Mouse (Mus musculus): ENCODE measurements around the gene Dcst2. TPM values are rescaled to one million over a fixed set of nuclear protein-coding genes. Genes with fewer than 3 reads are reported as not detected.

The Dcst2 gene
- polyA plus RNA-seq, 1 experiment from 2014 or later = not detected

DNA sequence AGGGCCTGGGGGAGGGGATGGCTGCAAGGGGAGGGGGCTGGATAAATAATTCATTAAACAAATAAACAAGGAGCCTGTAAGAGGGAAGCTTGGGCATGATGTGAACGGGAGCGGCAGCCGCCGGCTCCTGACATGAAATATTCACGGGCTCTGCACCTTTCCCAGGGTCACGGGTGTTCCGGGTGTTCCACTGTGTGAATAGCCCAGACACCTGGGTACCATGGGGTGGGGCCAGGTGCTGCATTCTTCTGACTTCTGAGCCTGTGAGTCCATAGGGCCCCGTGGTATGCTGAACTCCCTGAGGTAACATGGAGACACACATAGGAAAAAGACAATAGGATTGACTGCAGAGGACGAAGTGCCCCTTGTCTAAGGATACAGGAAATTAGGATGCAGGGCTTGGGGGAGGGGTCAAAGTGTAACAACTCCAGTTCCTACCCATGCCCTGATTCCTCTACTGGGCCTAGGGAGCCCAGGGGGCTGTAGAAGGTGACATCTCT is 34.4 kb upstream of the Dcst2 start:
- Histone ChIP-seq H3K9ac (ENCODE audit: low read depth, low read length) (no peak overlapping the region), H3K4me2 (ENCODE audit: low read depth, low read length) (no peak overlapping the region)
- WGBS = 49% methylated on average over 9 of the region's 9 CpGs

GRCm38 (mm10) chr3:89328623-89329022 is 33.2 kb upstream of the Dcst2 start:
- DNase-seq (ENCODE audit: low spot score) = peak; percentile 78
- 25% methylated on average over 4 of the region's 4 CpGs for WGBS

More for the DNA sequence above, 34.4 kb upstream of the Dcst2 start:
- Histone ChIP-seq H3K4me3 (ENCODE audit: low read depth, low read length) (no peak overlapping the region), H3K27ac (replicated peaks; ENCODE audit: low read depth, low read length) (no peak overlapping the region), H3K9me3 (ENCODE audit: control insufficient read depth, low read length) (no peaks in the 10 kb centered on the region), H3K4me1 (ENCODE audit: control insufficient read depth, insufficient read depth, low read length) (peaks cover 4% of the 10 kb centered on the region; the same call in 1 of the 2 replicates), H3K27me3 (replicated peaks; ENCODE audit: control insufficient read depth, insufficient read depth, low read length) (no peaks in the 10 kb centered on the region), H3K36me3 (ENCODE audit: control insufficient read depth, insufficient read depth, low read length) (peaks cover 2% of the 10 kb centered on the region; the same call in 1 of the 2 replicates)
- ATAC-seq (ENCODE audit: low read depth) = no peak
- DNase-seq (ENCODE audit: low spot score) = no peak

DNA sequence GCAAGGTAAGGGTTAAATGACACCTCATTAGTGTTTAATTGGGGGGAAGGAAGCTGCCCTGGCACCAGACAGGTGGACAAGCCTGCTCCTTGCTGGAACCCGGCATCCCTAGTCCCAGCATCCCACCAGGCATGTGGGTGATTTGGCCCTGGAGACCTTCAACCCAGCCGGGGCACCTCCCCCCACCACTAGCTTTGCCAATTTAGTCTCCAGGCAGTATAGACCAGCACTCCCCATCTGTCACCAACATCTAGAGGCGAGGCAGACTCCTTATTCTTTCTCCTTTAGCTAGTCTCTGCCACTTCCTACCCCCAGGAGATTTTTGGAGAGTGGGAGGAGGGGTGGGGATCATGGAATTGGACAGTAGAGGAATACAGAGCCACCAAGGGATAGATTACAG is 31.4 kb upstream of the Dcst2 start:
- Histone ChIP-seq H3K27ac (replicated peaks; ENCODE audit: low read depth, low read length) (no peak overlapping the region), H3K9me3 (ENCODE audit: control insufficient read depth, low read length) (no peaks in the 10 kb centered on the region), H3K36me3 (ENCODE audit: control insufficient read depth, insufficient read depth, low read length) (peaks cover 31% of the 10 kb centered on the region), H3K4me1 (ENCODE audit: control insufficient read depth, insufficient read depth, low read length) (0 out of 2 replicates have a peak, but pooled peaks cover 3% of the 10 kb centered on the region), H3K4me2 (ENCODE audit: low read depth, low read length) (no peak overlapping the region), H3K9ac (ENCODE audit: low read depth, low read length) (no peak overlapping the region), H3K27me3 (replicated peaks; ENCODE audit: control insufficient read depth, insufficient read depth, low read length) (no peaks in the 10 kb centered on the region), H3K4me3 (ENCODE audit: low read depth, low read length) (no peak overlapping the region)
- 48% methylated on average over 3 of the region's 3 CpGs for WGBS
- no peak for ATAC-seq (ENCODE audit: low read depth)
- DNase-seq (ENCODE audit: low spot score) = no peak

More at GRCm38 (mm10) chr3:89328623-89329022, 33.2 kb upstream of the Dcst2 start:
- Histone ChIP-seq H3K27me3 (replicated peaks; ENCODE audit: control insufficient read depth, insufficient read depth, low read length) (no peaks in the 10 kb centered on the region), H3K4me1 (ENCODE audit: control insufficient read depth, insufficient read depth, low read length) (0 out of 2 replicates have a peak, but pooled peaks cover 3% of the 10 kb centered on the region), H3K9ac (ENCODE audit: low read depth, low read length) (no peak overlapping the region), H3K36me3 (ENCODE audit: control insufficient read depth, insufficient read depth, low read length) (peaks cover 14% of the 10 kb centered on the region), H3K4me2 (ENCODE audit: low read depth, low read length) (0 out of 2 replicates have a peak overlapping the region, but pooled peaks have one; percentile 18), H3K9me3 (ENCODE audit: control insufficient read depth, low read length) (no peaks in the 10 kb centered on the region), H3K4me3 (ENCODE audit: low read depth, low read length) (no peak overlapping the region), H3K27ac (replicated peaks; ENCODE audit: low read depth, low read length) (no peak overlapping the region)
- ATAC-seq (ENCODE audit: low read depth) = peak; percentile 47; the same call in 1 of the 2 replicates

DNA sequence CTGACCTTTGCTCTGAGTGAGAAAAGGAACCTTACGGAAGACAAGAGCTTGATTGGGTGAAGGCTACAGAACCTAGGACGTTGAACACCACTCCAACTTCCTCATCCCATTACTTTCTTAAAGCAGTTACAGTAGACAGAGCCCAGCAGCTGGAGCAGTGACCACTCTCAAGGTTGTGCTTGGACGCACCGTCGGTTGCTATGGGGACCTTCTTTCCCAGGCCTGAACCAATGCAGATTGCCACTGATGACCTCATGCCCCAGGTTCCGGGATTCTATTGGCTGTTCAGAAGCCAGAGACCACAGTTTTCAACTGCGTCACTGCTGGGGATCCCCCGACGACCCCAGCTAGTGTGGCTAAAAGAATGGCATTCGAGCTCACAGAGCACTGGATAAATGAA is 30.8 kb upstream of the Dcst2 start:
- peaks cover 31% of the 10 kb centered on the region for H3K36me3 ChIP-seq (ENCODE audit: control insufficient read depth, insufficient read depth, low read length)
- no peak overlapping the region for H3K27ac ChIP-seq (replicated peaks; ENCODE audit: low read depth, low read length)
- ATAC-seq (ENCODE audit: low read depth) (peak; percentile 35; the same call in 1 of the 2 replicates), DNase-seq (ENCODE audit: low spot score) (no peak)
- H3K9me3 ChIP-seq (ENCODE audit: control insufficient read depth, low read length) = no peaks in the 10 kb centered on the region
- H3K4me2 ChIP-seq (ENCODE audit: low read depth, low read length) = no peak overlapping the region
- no peaks in the 10 kb centered on the region for H3K27me3 ChIP-seq (replicated peaks; ENCODE audit: control insufficient read depth, insufficient read depth, low read length)
- H3K9ac ChIP-seq (ENCODE audit: low read depth, low read length) = no peak overlapping the region
- no peak overlapping the region for H3K4me3 ChIP-seq (ENCODE audit: low read depth, low read length)
- H3K4me1 ChIP-seq (ENCODE audit: control insufficient read depth, insufficient read depth, low read length) = 0 out of 2 replicates have a peak, but pooled peaks cover 3% of the 10 kb centered on the region
- 24% methylated on average over 10 of the region's 10 CpGs for whole genome bisulfite sequencing

DNA sequence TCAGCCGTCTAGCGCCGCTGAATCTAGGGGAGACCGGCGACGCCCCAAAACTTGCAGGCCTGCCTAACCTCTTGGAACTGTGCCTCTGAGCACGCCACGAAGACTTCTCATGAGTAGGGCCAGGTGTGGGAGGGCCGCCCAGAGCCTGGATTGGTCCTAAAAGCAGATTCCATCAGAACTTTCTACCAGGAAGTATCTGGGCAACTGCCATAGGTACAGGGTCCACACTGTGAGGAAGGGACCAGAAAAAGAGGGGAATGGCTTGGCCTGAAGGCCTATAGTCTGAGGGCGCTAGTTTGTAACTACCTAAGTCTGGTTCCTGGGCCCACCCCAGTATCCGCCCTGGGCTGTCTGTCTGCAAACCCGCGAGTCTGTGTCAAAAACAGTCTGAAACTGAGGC is 30.2 kb upstream of the Dcst2 start:
- DNase-seq (ENCODE audit: low spot score) = no peak
- 0 out of 2 replicates have a peak overlapping the region, but pooled peaks have one; percentile 5 for H3K27ac ChIP-seq (replicated peaks; ENCODE audit: low read depth, low read length)

DNA sequence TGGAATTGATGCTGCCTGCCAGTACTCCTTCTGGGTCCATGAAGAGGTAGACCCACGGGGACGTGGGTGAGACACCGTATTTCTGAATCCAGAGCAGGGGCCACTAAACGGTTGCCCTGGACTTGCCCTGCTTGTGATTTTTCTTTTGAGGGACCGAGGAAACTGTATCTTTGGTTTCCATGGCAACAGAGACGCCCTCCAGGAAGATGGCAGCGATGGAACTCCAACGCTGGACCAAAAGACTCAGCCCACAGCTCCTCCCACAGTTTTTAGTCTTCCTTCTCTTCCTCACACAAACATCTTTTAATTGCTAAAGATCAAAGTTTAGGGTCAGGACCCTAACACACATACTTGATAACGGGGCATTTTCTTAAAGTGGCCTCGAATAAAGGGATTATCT is 29.8 kb upstream of the Dcst2 start:
- DNase-seq (ENCODE audit: low spot score) (no peak), ATAC-seq (ENCODE audit: low read depth) (no peak)
- Histone ChIP-seq H3K27me3 (replicated peaks; ENCODE audit: control insufficient read depth, insufficient read depth, low read length) (no peaks in the 10 kb centered on the region), H3K4me2 (ENCODE audit: low read depth, low read length) (no peak overlapping the region), H3K9ac (ENCODE audit: low read depth, low read length) (no peak overlapping the region), H3K27ac (replicated peaks; ENCODE audit: low read depth, low read length) (0 out of 2 replicates have a peak overlapping the region, but pooled peaks have one; percentile 5), H3K4me1 (ENCODE audit: control insufficient read depth, insufficient read depth, low read length) (peaks cover 11% of the 10 kb centered on the region), H3K4me3 (ENCODE audit: low read depth, low read length) (no peak overlapping the region), H3K9me3 (ENCODE audit: control insufficient read depth, low read length) (no peaks in the 10 kb centered on the region), H3K36me3 (ENCODE audit: control insufficient read depth, insufficient read depth, low read length) (peaks cover 31% of the 10 kb centered on the region)
- WGBS = 44% methylated on average over 10 of the region's 10 CpGs

More for the DNA sequence above, 30.2 kb upstream of the Dcst2 start:
- H3K4me3 ChIP-seq (ENCODE audit: low read depth, low read length) = no peak overlapping the region
- H3K4me1 ChIP-seq (ENCODE audit: control insufficient read depth, insufficient read depth, low read length) = peaks cover 6% of the 10 kb centered on the region
- WGBS = 60% methylated on average over 13 of the region's 13 CpGs
- H3K9me3 ChIP-seq (ENCODE audit: control insufficient read depth, low read length) = no peaks in the 10 kb centered on the region
- H3K27me3 ChIP-seq (replicated peaks; ENCODE audit: control insufficient read depth, insufficient read depth, low read length) = no peaks in the 10 kb centered on the region
- no peak overlapping the region for H3K4me2 ChIP-seq (ENCODE audit: low read depth, low read length)
- no peak overlapping the region for H3K9ac ChIP-seq (ENCODE audit: low read depth, low read length)
- H3K36me3 ChIP-seq (ENCODE audit: control insufficient read depth, insufficient read depth, low read length) = peaks cover 31% of the 10 kb centered on the region
- no peak for ATAC-seq (ENCODE audit: low read depth)

DNA sequence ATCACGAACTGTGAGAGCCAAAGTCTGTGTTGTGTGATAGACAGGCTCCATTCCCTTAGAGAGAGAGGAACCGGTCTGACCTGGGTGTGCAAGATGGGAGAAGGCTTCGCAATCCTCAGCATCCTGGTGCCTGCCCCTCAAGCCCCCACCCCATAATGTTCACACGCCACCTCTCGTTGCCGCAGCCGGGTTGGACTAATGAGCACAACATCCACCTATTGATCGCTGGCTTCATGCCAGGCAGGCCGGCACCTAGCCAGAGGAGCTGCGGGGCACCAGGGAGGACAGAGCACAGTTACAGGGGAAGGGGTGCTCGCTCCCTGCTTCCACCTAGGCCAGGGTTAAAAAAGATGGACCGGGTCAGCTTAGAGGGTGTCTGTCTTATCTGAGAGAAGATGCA is 29.3 kb upstream of the Dcst2 start:
- H3K36me3 ChIP-seq (ENCODE audit: control insufficient read depth, insufficient read depth, low read length) = peaks cover 31% of the 10 kb centered on the region
- no peaks in the 10 kb centered on the region for H3K27me3 ChIP-seq (replicated peaks; ENCODE audit: control insufficient read depth, insufficient read depth, low read length)
- no peak for DNase-seq (ENCODE audit: low spot score)
- H3K4me3 ChIP-seq (ENCODE audit: low read depth, low read length) = no peak overlapping the region
- no peak overlapping the region for H3K27ac ChIP-seq (replicated peaks; ENCODE audit: low read depth, low read length)
- ATAC-seq (ENCODE audit: low read depth) = no peak
- no peak overlapping the region for H3K4me2 ChIP-seq (ENCODE audit: low read depth, low read length)
- no peaks in the 10 kb centered on the region for H3K9me3 ChIP-seq (ENCODE audit: control insufficient read depth, low read length)
- 43% methylated on average over 12 of the region's 12 CpGs for WGBS
- H3K4me1 ChIP-seq (ENCODE audit: control insufficient read depth, insufficient read depth, low read length) = peaks cover 14% of the 10 kb centered on the region
- H3K9ac ChIP-seq (ENCODE audit: low read depth, low read length) = no peak overlapping the region

GRCm38 (mm10) chr3:89333053-89333452 is 28.7 kb upstream of the Dcst2 start:
- DNase-seq (ENCODE audit: low spot score) = no peak
- peaks cover 14% of the 10 kb centered on the region for H3K4me1 ChIP-seq (ENCODE audit: control insufficient read depth, insufficient read depth, low read length)
- WGBS = 66% methylated on average over 11 of the region's 11 CpGs

DNA sequence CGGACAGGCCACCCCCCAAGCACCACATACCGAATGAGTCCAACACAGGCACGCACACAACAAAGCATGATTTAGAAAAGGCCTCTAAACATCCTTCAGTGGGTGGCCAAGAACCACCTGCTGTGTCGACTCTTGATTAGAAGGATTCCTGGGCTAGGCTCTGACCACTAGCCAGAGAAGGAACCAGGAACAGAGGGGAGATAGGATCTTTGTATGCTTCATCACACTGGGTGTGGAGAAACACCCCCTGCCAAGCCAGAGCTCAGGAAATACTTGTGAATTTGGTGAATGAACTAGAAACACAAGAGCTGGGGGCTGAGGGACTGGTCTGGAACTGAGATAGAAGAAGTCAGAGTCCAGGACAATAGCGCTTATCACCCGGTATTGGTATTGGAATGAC is 25.2 kb upstream of the Dcst2 start:
- DNase-seq (ENCODE audit: low spot score) (no peak), ATAC-seq (ENCODE audit: low read depth) (no peak)
- H3K9me3 ChIP-seq (ENCODE audit: control insufficient read depth, low read length) = no peaks in the 10 kb centered on the region
- H3K27me3 ChIP-seq (replicated peaks; ENCODE audit: control insufficient read depth, insufficient read depth, low read length) = no peaks in the 10 kb centered on the region
- H3K27ac ChIP-seq (replicated peaks; ENCODE audit: low read depth, low read length) = peak overlapping the region; percentile 96
- H3K9ac ChIP-seq (ENCODE audit: low read depth, low read length) = peak overlapping the region; percentile 94
- H3K4me2 ChIP-seq (ENCODE audit: low read depth, low read length) = peak overlapping the region; percentile 74
- peaks cover 31% of the 10 kb centered on the region for H3K36me3 ChIP-seq (ENCODE audit: control insufficient read depth, insufficient read depth, low read length)
- peaks cover 25% of the 10 kb centered on the region for H3K4me1 ChIP-seq (ENCODE audit: control insufficient read depth, insufficient read depth, low read length)
- peak overlapping the region; percentile 96 for H3K4me3 ChIP-seq (ENCODE audit: low read depth, low read length)
- WGBS = 8% methylated on average over 6 of the region's 6 CpGs

More at GRCm38 (mm10) chr3:89333053-89333452, 28.7 kb upstream of the Dcst2 start:
- H3K9me3 ChIP-seq (ENCODE audit: control insufficient read depth, low read length) = no peaks in the 10 kb centered on the region
- H3K4me3 ChIP-seq (ENCODE audit: low read depth, low read length) = no peak overlapping the region
- no peak for ATAC-seq (ENCODE audit: low read depth)
- H3K27ac ChIP-seq (replicated peaks; ENCODE audit: low read depth, low read length) = no peak overlapping the region
- no peaks in the 10 kb centered on the region for H3K27me3 ChIP-seq (replicated peaks; ENCODE audit: control insufficient read depth, insufficient read depth, low read length)
- H3K36me3 ChIP-seq (ENCODE audit: control insufficient read depth, insufficient read depth, low read length) = peaks cover 31% of the 10 kb centered on the region
- H3K4me2 ChIP-seq (ENCODE audit: low read depth, low read length) = no peak overlapping the region
- peak overlapping the region; percentile 14; the same call in 1 of the 2 replicates for H3K9ac ChIP-seq (ENCODE audit: low read depth, low read length)

Measured in embryonic facial prominence, embryonic 14.5 days (tissue).